Mouse (Mus musculus) urinary bladder, postnatal 36 days (tissue): ENCODE data around the gene Lamp2.
"Not testable (repeated sequence)": the region's sequence is repeated elsewhere in the genome, so short reads cannot be mapped to it uniquely, and the experiment has no call there.

Experiments
- DNase-seq, 2 experiments: peaks; one replicate each; pipeline ENCODE4 v3.0.0; 2022; ENCODE audit warnings: low spot score in 2 of 2, mixed read lengths in 1 of 2

Gene Lamp2

GRCm38 (mm10) chrX:38455890-38456634, at the start of gene Lamp2:
Gene Lamp2 (minus strand): TSS chrX:38456454.
- peak; percentile 59 to 76 for DNase-seq

DNA sequence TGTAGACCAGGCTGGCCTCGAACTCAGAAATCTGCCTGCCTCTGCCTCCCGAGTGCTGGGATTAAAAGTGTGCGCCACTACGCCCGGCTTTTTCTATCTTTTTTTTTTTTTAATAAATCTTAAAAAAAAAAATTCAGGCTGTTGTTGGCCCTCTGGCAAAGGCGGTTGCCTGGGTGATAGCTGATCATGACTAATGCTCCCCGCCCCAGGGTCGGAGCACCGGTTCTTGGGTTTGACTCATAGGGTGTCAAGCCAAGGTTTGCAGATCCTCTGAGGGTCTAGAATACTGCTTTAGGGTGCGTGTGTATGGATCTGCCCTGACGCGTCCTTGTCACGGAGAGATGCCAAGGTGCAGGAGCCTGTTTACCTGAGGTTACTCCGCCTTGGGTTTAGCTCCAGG, 48.6 kb upstream of the Lamp2 start:
- DNase-seq: peak; percentile 11 to 15

GRCm38 (mm10) chrX:38502182-38502581, 45.9 kb upstream of the Lamp2 start:
- not testable (repeated sequence) for DNase-seq

- DNase-seq: not testable (repeated sequence)
Observed at GRCm38 (mm10) chrX:38485464-38485863, 29.2 kb upstream of the Lamp2 start.

DNA sequence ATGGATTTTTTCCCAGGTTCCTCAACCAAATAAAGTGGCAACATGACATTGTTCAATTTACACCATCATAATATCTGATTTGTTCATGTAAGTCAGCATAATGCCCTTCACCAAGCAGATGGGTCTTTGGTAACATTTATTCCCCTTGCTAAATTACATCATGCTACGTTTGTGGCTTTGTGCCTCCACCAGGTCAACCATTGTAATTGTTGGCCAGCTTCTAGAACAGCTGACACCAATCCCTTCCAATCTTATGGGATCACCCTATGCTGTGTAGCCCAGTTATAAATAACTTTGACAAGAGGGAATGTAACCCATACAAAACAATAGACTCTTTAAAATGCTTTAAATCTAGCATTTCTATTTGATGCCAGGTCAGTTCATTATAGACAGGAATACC, 22.3 kb upstream of the Lamp2 start:
- no peak for DNase-seq

DNA sequence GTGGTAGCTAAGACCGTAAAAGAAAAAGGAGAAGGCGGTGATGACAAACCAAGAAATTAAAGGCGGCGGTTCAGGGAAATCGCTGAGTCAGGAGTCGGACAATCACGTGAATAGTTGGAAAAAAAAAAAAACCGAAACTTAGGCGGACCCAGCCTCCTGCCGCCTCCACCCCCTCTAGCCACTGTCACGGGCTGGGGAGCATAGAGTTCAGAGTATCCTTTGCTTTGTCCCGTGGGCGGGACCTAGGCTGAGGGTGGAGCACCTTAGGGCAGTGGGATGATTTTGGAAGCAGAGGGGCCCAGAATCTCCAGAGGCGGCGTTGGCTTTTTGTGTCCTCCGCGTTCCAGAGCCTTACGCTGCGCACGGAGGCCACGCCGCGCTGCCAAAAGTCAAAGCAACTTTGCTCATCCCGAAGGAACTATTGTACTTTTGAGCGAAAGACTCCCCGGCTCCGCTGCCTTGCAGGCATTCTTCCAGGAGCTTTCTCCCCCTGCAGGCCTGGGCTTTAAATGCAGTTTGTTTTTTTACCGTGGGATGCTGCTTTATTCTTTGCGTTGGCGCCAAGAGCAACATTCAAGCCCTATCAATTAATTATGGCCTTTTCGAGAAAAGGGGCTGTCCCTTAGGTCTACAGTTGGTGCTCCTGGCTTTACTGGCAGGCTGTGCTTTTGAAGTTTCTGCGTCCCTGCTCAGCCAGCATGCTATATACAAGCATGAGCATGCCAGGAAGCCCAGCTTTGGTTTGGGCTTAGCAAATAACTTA, 17.5 kb upstream of the Lamp2 start:
- DNase-seq: peak; percentile 48 to 65

DNA sequence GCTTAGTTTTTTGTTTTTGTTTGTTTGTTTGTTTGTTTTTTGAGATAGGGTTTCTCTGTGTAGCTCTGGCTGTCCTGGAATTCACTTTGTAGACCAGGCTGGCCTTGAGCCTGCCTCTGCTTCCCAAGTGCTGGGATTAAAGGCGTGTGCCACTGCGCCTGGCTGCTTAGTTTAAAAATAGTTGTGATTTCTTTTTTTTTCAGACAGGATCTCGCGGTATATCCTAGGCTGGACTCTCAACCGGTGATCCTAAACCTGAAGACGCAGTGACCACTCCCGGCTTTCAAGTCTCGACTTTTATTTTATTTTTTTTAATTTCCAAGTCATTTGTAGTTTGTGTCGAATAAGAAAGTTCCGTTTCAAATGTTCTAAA, 16.9 kb upstream of the Lamp2 start:
- peak in 1 of 2 experiments; percentile 4 for DNase-seq

DNA sequence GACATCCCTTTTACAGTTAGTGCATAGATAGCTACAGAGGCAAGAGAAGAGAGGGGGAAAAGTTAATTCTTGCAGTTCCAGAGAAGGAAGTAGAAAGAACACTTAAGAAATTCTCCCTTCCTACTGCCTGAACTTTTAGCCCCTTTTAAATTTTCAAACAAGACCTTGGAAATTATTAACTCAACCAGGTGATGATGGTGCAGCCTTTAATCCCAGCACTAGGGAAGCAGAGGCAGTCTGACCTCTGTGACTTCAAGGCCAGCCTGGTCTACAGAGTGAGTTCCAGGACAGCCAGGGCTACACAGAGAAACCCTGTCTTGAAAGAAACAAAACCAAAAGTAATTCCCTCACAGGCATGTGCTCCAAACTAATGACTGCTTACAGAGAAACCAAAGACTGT, 10.0 kb upstream of the Lamp2 start:
- no peak for DNase-seq

DNA sequence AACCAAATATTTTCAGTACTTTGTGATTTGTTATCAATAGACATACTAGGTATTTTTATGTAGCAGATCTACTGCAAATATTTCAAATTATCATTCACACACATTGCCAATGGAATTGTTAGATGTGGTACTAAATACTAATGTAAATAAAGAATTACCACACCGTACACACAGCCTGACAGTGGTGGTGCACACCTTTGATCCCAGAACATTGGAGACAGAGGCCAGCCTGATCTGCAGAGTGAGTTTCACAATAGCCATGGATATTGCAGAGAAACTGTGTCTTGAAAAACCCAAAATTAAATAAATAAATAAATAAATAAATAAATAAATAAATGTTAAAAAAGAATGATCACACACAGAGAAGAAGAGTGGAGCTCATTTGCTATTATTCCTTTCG, 6.9 kb upstream of the Lamp2 start:
- DNase-seq: no peak

DNA sequence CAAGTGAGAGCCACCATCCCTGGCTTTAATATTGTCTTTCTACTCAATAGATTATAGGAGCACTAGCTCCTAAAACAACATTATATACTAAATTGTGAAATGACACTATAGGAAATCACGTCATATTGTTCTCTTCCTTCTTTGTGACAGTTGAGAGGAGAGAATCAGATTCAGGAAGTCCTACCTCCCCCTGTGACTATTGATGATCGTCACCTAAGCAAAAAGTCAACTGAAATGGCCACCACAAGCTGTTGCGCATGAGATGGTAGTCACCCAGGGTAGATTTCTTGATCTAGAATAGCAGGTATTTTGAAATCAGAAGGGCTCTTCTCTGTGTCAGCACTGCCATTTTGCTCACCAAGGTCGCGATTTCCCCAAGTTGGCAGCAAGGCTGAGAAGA, 5.8 kb upstream of the Lamp2 start:
- no peak for DNase-seq

DNA sequence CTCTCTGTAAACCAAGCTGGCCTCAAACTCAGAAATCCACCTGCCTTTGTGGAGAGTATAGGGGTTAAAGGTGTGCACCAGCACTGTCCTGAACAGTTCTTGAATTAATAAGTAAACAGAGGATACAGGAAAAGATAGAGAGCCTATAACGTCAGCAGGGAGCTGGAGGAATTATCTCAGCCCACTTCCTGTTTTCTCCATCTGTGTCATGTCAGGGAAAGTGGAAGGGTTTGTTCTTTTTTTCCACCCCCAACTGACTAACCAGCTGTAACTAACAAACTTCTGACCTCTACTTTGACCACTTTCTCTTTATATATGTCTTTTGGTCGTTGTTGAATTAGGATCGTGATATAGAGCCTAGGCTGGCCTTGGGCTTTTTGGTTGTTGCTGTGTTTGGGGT, 4.6 kb upstream of the Lamp2 start:
- no peak for DNase-seq

DNA sequence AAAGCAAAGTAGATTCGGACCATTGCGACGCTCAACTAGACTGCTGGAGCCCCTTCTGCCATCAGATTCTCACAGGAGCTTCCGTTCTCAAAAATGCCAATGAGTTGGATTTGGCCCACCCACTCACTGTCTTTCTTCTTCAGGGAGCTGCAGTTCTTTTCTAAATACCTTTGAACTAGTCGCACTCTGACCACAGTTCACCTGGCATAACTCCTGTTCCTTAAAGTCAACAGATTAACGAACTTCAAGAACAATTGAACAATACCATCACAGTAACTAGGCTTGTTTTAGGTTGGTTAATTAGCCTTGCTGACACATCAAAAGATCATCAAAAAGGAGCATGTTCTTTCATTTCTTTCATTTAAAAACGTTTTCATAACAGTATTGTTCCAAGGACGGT, 2.8 kb upstream of the Lamp2 start:
- DNase-seq: no peak

- no peak for DNase-seq
Observed at GRCm38 (mm10) chrX:38456635-38457006, 367 bp upstream of the Lamp2 start.

DNA sequence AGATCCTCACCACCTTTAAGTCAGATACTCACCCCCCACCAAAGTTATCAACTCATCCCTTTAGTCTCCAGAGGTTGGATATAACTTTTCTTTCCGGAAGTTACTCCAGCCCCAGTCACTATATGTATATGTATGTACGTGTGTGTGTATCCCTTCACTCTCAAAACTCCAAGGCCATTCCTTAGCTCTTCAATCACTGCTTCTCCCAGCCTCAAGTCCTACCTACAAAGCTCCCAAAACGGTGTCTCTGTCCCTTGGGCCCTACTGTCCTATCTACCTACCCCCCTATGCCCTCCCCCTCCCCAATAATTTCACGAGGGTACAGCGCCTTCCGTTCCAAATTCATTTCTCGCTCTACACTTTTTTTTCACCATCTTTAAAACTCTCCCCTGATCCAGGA, 780 bp downstream of the Lamp2 start:
- DNase-seq: no peak

DNA sequence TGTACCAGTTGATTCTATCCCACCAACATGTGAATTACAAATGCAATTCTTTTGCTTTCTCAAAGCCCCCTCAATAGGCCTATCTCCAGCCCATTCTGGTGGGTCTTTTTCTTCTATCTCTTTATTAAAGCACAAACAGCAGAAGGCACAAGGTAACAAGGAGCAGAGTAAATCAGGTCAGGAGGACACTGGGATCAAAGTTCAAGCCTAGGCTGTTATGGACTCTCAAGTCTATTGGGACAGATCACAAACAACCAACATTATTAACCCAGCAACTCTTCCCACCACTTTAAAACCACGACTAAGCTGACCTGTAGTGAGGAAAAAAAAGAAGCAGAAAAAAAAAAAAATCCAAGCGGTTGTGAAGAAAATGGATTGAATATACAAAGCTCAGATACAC, 1.4 kb downstream of the Lamp2 start:
- no peak for DNase-seq

DNA sequence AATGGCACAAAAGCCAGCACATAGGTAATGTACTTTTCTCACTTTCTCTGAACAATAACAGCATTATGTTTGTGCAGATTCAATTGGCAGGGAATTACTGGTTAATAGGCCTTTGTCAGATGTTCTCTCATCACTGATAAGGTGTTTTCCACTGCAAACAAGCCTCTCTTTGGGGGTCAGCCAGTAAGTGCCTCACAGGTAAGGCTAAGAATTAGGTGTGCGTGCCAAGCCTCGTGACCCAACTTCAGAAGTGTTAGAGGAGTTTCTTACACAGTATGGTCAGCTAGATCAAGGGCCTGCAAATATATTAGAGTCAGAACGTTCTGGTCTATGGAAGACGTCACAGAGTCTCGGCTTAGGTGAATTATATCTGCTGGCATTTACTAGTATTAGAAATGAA, 2.3 kb downstream of the Lamp2 start:
- DNase-seq: no peak

DNA sequence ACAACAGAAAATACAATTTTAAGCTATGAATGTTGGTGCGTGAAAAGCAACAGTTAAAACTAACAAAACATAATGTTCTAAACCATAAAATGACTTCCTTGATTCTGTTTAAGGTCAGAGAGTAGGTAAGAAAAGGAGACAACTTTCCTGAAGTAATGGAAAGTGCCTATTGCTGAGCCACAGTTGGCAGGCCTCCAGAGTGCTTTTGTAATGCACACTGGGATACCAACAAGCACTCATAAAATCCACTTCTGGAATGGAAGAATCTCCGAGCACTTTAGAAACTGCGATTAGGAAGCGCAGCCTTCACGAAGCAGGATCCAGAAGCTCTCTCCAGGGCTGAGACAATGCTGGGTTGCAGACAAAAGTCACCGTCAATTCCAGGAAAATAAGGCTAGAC, 5.8 kb downstream of the Lamp2 start:
- peak in 1 of 2 experiments; percentile 30 for DNase-seq

DNA sequence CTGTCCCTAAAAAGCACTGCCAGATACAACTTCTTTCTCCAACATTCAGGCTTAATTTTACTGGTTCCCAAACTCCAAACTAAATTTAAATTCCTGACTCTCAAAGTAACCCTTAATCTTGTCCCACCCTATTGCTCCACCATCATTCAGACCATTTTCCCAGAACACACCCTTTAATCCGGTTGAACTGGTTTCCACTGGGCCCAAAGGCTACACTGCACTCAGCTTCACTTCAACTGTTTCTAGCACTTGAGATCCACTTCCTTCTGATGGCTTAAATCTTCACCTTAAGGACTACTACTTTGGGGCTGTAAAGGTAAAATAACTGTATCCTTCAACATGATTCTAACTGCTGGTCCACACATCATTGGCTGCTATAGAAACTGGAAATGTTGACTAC, 10.5 kb downstream of the Lamp2 start:
- DNase-seq: no peak

DNA sequence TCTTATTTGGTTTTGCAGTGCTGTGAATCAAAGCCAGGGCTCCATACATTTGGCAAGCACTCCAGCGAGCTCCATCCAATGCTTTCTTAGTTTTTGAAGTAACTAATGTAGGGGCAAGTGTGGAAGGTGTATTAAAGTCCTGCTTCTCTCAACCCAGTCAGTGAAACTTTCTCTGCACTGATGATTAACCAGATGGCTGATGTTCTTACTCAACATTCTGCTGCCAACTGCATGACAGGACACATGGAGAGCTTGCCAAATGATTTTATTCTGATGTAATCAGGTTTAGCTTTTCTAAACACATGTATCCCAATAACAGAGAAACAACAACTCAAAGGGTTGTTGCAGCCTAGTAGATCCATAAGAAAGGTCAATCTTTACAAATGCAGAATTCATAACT, 13.8 kb downstream of the Lamp2 start:
- no peak for DNase-seq

GRCm38 (mm10) chrX:38439629-38440028, 16.6 kb downstream of the Lamp2 start:
- DNase-seq: no peak

DNA sequence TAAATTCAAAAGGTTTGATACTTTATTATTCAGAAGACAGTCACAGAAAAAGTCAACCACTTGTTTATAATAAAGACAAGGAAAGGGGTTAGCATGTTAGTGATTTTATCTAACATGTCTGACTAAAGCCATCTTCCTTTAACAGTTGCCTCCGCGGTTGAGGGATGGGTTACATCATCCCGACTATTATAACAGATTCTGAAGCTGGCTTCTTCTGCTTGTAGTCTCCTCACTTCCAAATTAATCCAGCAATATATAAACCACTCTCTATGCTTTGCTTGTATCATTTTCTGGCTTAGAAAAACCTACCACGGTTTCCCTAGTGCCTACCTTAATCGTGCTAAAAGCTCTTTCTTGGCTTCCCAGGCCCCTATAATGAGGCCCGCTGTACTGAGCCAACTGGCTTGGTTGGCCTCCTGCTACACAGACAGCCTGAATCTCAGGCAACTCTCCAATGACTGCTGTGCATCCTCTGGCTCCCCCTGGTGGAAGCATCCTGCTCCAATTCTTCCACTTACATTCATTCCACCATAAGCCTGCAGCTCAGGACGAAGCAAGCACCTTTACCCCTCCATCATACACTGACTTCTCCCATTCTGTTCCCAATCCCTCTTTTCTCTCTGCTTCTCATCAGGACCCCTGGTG, 18.0 kb downstream of the Lamp2 start:
- DNase-seq: peak; percentile 36 to 70

DNA sequence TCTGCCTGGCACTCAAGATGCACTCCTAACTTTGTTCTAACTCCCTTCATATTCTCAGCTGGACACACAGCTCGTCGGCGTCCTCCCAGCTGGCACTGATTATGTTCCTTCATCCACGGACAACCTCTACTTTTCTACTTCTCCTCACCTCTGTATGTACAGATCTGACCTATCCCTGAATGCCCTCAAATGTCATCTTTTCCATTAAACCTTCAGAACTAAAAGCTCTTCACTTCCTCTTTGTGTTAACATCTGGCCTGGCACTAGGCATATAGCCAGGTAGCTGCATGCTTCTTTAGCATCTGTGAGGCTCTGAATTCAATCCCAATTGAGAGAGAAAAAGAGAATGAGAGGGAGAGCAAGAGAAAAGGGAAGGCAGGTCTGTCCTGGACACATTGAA, 26.8 kb downstream of the Lamp2 start:
- DNase-seq: no peak
